Mouse (Mus musculus) adrenal gland, postnatal 14 days (tissue): ENCODE measurements around the gene Pigt. TPM values are rescaled to one million over a fixed set of nuclear protein-coding genes. Genes with fewer than 3 reads are reported as not detected.

Experiments
- DNase-seq: peaks from one replicate; pipeline ENCODE4 v3.0.0; 2021; ENCODE audit warnings: mixed read lengths
- total RNA-seq: library from RNA; stranded (reverse); gene quantifications from 2 replicates; pipeline ENCODE4 v1.2.3, GENCODE M21; 2021

Gene Pigt
- total RNA-seq, 1 experiment from 2014 or later = 85.2 TPM

- peak; percentile 80 for DNase-seq
Measured at GRCm38 (mm10) chr2:164520782-164521181, 23.5 kb downstream of the Pigt start.

DNA sequence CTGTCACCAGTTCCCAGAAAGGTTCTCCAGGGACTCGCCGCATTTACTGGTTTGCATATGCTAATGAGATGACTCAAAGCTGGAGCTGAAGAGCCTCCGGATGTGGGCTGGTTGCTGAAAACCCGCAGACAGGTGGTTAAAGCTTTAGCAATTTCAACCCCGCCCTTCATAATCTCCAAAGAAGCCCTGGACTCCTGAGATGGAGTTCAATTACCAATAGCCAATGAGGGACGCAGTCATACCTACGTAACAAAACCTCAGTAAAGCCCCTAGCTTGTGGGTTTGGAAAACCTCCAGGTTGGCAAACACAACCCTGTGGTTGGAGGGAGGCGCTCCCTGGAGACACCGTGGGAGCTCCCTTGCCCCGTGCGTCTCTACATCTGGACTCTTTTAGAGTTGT, 24.5 kb downstream of the Pigt start:
- DNase-seq = no peak

- no peak for DNase-seq
Measured at GRCm38 (mm10) chr2:164522280-164522679, 25.0 kb downstream of the Pigt start.

DNA sequence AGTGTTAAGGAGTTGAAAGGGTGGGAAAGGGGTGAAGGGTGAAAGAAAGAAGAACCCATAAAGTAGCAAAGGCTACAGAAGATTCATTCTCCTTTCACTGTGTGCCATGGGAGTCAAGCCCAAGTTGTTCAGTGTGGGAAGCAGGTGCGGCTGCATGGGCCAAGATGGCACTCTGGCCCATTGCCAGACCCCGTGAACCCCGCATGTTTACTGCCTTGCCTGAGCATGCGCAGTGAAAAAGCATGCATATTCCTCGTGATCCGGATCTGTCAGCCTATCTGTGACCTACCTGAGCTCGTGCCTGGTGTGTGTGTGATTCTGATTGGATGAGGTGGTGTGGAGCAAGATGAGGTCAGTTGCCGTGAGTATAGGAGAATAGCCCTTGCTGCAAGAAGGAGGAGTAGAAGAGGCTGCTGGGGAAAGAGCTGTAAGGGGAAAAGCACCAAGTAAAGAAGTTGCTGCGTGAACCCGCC, 26.0 kb downstream of the Pigt start:
- no peak for DNase-seq

GRCm38 (mm10) chr2:164528557-164528956, 31.2 kb downstream of the Pigt start:
- no peak for DNase-seq

DNA sequence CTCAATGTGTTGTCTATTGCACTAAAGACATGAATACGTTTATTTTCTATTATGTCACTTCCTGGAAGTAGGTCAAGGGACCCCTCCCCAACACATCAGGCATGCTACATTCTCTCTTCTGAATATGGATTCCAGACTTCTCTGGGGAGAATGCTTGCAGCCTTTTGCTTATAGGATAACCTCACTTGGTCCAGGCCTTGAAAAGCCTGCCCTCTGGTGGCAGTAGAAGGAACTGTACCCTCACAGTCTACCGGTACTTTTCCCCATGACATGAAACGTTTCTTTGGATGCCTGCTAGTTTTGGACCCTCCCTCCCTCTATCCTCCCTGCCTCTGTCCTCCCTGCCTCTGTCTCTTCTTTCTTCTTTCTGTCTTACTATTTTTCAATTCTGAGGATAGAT, 33.8 kb downstream of the Pigt start:
- peak; percentile 76 for DNase-seq

DNA sequence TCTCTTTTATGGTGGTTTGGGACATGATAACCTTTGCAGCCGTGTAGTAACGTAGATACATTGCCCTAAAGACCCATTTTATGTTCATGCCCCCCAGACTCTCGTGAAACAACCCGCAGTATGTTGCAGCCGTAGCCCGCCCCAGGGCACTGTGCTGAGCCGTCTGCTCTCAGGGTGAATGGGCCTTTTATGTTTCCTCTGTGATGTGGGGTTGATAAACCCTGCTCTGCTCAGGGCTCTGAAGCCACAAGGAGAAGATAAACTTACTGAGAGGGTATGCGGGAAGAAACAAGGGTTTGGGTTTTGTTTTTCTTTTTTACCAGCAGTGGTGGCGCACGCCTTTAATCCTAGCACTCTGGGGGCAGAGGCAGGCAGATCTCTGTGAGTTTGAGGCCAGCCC, 37.0 kb downstream of the Pigt start:
- no peak for DNase-seq

DNA sequence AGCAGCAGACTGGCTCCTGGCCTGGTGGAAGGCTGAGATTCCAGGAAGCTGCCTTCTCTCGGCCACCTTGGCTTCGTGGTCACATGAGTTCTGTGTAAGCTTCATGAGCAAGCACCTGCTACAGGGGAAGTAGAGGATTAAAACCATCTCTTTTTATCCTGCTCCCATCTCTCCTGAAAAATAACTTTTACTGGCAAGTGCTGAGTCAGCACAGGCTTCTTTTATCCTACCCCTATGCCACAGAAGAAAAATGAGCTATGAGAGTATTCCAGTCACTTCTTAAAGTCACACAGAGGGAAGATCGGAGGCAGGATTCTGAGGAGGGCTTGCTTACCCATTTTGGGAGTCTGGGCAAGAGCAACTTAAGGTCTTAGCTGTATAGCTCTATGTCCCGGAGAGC, 39.7 kb downstream of the Pigt start:
- no peak for DNase-seq

DNA sequence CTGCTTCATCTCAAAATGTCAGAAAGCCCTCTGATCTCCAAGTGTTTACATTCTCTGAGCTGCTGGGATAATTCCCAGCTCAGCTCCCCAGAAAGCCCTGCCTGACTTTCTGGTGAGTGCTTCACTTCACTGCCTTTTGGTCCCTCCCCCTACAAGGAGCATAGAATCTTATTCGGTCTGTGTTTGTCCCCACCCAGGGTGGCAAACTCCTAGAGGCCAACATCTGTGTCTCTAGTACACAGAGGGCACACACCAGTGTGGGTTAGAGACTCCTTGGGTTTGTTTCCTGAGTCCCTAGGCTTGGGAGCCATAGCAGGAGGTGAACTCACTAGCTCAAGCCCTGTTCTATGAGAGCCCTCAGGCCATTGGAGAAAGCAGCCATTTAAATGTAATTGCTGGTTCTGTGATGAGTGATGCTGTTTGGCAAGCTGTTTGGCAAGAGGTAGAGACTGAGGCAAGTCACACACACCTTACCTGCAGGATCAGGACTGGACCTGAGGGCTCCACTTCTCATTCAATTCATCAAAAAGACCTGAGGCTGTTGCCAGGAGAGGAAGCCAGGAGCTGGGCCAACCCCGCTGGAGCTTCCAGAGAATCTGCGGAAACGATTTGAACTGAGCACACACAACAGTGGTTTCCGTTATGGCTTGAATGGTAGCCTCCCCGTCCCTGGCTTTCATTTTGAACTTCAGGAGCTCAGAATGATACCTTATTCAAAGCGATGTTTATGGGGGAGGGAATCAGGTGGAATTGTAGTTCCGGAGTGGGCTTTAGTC, 43.5 kb downstream of the Pigt start:
- no peak for DNase-seq

GRCm38 (mm10) chr2:164542132-164542531, 44.8 kb downstream of the Pigt start:
- no peak for DNase-seq

DNA sequence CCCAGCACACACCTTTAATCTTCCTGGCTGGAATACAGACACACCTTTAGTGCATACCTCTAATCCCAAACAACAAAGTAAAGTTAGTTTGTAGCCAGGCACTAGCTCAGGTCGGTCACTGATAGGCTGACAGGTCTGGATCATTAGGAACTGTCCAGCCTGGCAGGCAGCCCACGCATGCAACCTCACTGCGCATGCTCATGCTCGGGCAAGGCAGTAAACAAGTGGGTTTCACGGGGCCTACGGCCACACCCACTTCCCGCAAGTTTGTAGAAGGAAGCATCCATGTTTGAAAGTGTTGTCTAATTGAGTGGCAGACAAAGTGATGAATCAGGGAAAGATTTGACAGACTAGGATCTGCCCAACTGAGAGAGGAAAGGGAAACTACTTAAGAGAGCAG, 45.3 kb downstream of the Pigt start:
- no peak for DNase-seq

GRCm38 (mm10) chr2:164543745-164544144, 46.4 kb downstream of the Pigt start:
- DNase-seq = no peak

DNA sequence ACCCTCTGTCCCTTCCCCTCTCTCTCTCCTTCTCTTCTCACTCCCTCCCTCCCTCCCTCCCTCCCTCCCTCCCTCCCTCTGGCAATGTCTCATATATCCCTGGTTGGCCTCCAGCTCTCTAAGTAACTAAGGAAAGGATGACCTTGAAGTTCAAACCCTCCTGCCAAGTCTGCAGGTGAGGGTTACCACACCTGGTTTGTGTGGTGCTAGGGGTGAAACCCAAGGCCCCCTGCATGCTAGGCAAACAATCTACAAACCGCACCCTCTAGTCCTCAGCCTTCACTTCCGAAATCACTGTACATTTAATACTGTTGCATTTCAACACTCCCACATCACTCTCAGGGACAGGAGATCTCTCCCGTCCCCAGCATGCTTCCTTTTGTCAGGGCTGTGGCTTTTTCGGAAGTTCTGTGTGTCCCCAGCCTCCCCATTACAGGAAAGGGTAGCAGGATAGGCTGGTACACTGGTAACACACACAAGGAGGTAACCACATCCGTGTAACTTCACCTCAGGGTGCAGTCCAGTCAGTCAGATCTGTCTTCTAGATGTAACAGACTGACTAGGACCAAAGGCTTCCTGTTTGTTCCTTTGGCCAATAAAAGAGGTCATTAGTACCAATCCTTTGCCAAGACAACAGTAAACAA, 47.3 kb downstream of the Pigt start:
- no peak for DNase-seq

- DNase-seq = no peak
Measured at GRCm38 (mm10) chr2:164549338-164549737, 52.0 kb downstream of the Pigt start.

DNA sequence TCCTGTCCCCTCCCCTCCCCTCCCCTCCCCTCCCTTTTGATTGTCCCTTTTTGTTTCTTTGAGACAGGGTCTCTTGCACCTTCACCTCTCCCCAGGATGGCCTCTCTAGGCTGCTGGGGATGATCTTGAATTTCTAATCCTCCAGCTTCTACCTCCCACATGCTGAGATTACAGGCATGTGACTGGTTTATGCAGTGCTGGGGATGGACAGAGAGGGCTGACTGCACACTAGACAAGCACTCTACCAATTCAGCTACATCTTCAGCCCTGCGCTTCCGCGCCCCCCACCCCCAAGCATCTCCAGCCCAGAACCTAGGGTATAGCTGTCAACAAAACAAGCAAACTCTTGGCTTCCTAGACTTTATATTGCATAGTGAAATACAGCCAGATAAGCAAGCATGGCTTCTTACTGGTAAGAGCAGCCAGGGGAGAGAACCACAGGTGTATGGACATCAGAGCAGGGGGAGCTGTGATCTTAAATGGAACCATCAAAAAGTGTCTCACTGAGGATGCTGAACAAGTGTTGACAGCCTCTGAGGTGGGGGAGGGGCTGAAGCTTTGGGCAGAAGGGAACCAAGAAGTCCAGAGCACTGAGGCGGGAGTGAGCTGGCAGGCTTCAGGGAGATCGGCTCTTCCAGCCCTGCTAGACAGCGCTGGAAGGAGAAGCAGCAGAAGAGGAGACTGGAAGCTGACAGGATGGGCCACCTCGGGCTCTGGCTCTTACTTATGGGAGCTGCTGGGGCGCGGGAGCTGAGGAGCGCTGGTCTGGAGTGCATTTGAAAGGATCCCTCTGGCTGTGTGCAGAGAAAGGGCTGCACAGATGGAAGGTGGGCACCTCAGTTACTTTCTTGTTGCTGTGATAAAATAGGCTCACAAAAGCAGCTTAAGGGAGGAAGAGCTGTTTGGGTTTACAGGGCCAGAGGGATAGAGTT, 52.9 kb downstream of the Pigt start:
- no peak for DNase-seq

DNA sequence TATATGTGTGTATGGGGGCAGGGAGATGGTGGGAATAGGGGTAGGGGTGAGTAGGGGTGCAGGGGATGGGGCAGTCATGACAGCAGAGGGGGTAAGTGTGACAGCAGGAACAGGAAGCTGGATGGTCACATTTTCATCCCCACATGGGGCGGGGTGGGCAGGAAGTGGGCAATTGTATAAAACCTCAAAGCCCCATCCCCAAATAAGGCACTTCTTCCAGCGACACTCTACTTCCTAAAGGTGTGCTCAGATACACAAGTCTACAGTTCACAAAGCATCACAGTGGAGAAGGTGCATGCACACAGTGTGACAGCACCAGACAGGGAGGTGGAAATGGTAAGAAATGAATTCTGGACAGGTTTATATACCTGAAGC, 53.6 kb downstream of the Pigt start:
- no peak for DNase-seq

GRCm38 (mm10) chr2:164551502-164551901, 54.2 kb downstream of the Pigt start:
- no peak for DNase-seq

Other genes starting within 250 kb of the Pigt start
- not detected in 2 replicates for gene Svs3b, start 240.9 kb upstream of the Pigt start, total RNA-seq
- not detected in 2 replicates for gene Svs4, start 219.1 kb upstream of the Pigt start, total RNA-seq
- not detected in 2 replicates for gene Svs3a, start 208.3 kb upstream of the Pigt start, total RNA-seq
- not detected in 2 replicates for gene Svs6, start 180.8 kb upstream of the Pigt start, total RNA-seq
- gene Svs5, start 164.8 kb upstream of the Pigt start, total RNA-seq = 0.70 and 0.98 TPM in 2 replicates
- 9.2 and 9.3 TPM in 2 replicates for gene Slpi, start 108.4 kb upstream of the Pigt start, total RNA-seq
- not detected in 2 replicates for gene Rbpjl, start 94.4 kb upstream of the Pigt start, total RNA-seq
- gene Matn4, start 92.4 kb upstream of the Pigt start, total RNA-seq = 1.7 and 2.3 TPM in 2 replicates
- 153 and 208 TPM in 2 replicates for gene Sdc4, start 53.6 kb upstream of the Pigt start, total RNA-seq
- 31.2 and 34.2 TPM in 2 replicates for gene Sys1, start 40.6 kb upstream of the Pigt start, total RNA-seq
- gene Gm20458, start 36.6 kb upstream of the Pigt start, total RNA-seq = 0.82 and 5.9 TPM in 2 replicates
- gene Trp53tg5, start 23.8 kb upstream of the Pigt start, total RNA-seq = not detected in 2 replicates
- 10.0 and 13.8 TPM in 2 replicates for gene Dbndd2, start 11.4 kb upstream of the Pigt start, total RNA-seq
- 2.1 TPM in 1 of 2 replicates, not detected in the other for gene Wfdc2, start 64.9 kb downstream of the Pigt start, total RNA-seq
- not detected in 2 replicates for gene Spint3, start 75.9 kb downstream of the Pigt start, total RNA-seq
- gene Wfdc6a, start 87.9 kb downstream of the Pigt start, total RNA-seq = 0.49 and 1.2 TPM in 2 replicates
- gene Eppin, start 96.1 kb downstream of the Pigt start, total RNA-seq = not detected in 2 replicates
- gene Wfdc6b, start 116.0 kb downstream of the Pigt start, total RNA-seq = not detected in 2 replicates
- 0.23 TPM in 1 of 2 replicates, not detected in the other for gene Wfdc8, start 116.1 kb downstream of the Pigt start, total RNA-seq
- gene Wfdc16, start 141.3 kb downstream of the Pigt start, total RNA-seq = not detected in 2 replicates
- not detected in 2 replicates for gene Wfdc10, start 158.5 kb downstream of the Pigt start, total RNA-seq
- gene Wfdc9, start 159.1 kb downstream of the Pigt start, total RNA-seq = not detected in 2 replicates
- gene Wfdc11, start 176.6 kb downstream of the Pigt start, total RNA-seq = not detected in 2 replicates
- not detected in 2 replicates for gene Wfdc13, start 187.6 kb downstream of the Pigt start, total RNA-seq
- not detected in 2 replicates for gene Spint4, start 201.0 kb downstream of the Pigt start, total RNA-seq
- gene Spint5, start 217.8 kb downstream of the Pigt start, total RNA-seq = not detected in 2 replicates
- 0.59 TPM in 1 of 2 replicates, not detected in the other for gene Wfdc3, start 248.4 kb downstream of the Pigt start, total RNA-seq
- gene Dnttip1, start 248.5 kb downstream of the Pigt start, total RNA-seq = 39.6 and 47.3 TPM in 2 replicates